In the genomic region with DNA sequence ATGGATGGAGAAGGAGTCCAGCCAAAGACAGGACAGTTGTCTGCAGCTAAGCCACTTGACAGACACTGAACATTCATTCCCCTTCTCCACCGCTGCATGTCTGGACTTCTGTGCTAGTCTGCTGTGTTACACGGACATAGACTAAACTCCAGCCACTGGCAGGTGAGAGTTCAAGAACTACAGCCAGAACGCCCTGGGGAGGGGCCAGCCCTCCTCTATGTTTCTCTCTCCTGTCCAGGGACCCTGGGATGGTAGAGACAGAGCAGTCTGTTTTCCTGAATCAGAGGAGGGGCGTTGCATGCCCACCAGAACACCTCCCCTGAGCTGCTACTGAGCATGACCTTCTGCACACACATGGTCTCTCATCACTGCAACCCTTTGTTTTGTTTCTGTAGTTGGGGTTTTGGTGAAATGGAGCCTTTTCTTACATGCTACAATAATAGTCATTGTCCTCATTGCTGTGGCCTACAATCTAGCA, we compare ENCODE assay signal across 10 mouse cellular contexts. TPM values are rescaled to one million over a fixed set of nuclear protein-coding genes. Genes with fewer than 3 reads are reported as not detected.
DNase-seq lines count a peak whose midpoint lies in the region; ATAC-seq and TF ChIP-seq lines count a peak whose summit lies in the region.
"Had no signal": no experiment of that assay in that cellular context is flagged by ENCODE, and none has a peak within 500 bp of the region (broad histone marks: within the 10 kb centered on the region; RNA-seq: fewer than 3 reads in every experiment).

No protein-coding gene starts in this region.

- no peak overlapping the region for H3K9ac ChIP-seq in liver, embryonic 13.5 days
- H3K9ac ChIP-seq in liver, embryonic 11.5 days (ENCODE audit: low read depth, low read length), result no peak overlapping the region
- H3K9ac ChIP-seq in intestine, embryonic 15.5 days, result no peak overlapping the region
- H3K9ac ChIP-seq: heart, embryonic 15.5 days had no signal

- WGBS in liver, embryonic 13.5 days (ENCODE audit: insufficient replicate concordance), result 42% methylated on average over 4 of the region's 4 CpGs
- WGBS in liver, embryonic 11.5 days, result 55% methylated on average over 4 of the region's 4 CpGs
- WGBS in intestine, embryonic 15.5 days, result 22% methylated on average over 4 of the region's 4 CpGs
- 29% methylated on average over 4 of the region's 4 CpGs for WGBS in cerebellum, adult 2 months

- no peak for ATAC-seq in liver, embryonic 13.5 days (ENCODE audit: low read depth)
- ATAC-seq in liver, embryonic 11.5 days (replicated peaks; ENCODE audit: low FRiP score), result no peak
- ATAC-seq in intestine, embryonic 15.5 days, result peak; percentile 36

- H3K9me3 ChIP-seq in liver, embryonic 13.5 days (replicated peaks), result no peaks in the 10 kb centered on the region
- no peaks in the 10 kb centered on the region for H3K9me3 ChIP-seq in liver, embryonic 11.5 days (ENCODE audit: control insufficient read depth, low read length)
- no peaks in the 10 kb centered on the region for H3K9me3 ChIP-seq in intestine, embryonic 15.5 days
- H3K9me3 ChIP-seq: heart, embryonic 15.5 days had no signal

- H3K27ac ChIP-seq in gastrocnemius, adult 2 months, result 0 out of 2 replicates have a peak overlapping the region, but pooled peaks have one; percentile 24
- H3K27ac ChIP-seq in liver, embryonic 13.5 days, result no peak overlapping the region
- no peak overlapping the region for H3K27ac ChIP-seq in liver, embryonic 11.5 days (ENCODE audit: low read depth, low read length)
- H3K27ac ChIP-seq in intestine, embryonic 15.5 days, result peak overlapping the region; percentile 66; the same call in 1 of the 2 replicates
- no peak overlapping the region for H3K27ac ChIP-seq in cerebellum, adult 2 months (ENCODE audit: insufficient read depth, low read length)
- H3K27ac ChIP-seq: heart, embryonic 15.5 days had no signal

- H3K4me1 ChIP-seq in liver, embryonic 13.5 days (replicated peaks), result peaks cover 11% of the 10 kb centered on the region
- H3K4me1 ChIP-seq in liver, embryonic 11.5 days (replicated peaks; ENCODE audit: control insufficient read depth, insufficient read depth, low read length), result peaks cover 2% of the 10 kb centered on the region; the same call in 1 of the 2 replicates
- 0 out of 2 replicates have a peak, but pooled peaks cover 6% of the 10 kb centered on the region for H3K4me1 ChIP-seq in intestine, embryonic 15.5 days (replicated peaks)
- H3K4me1 ChIP-seq in cerebellum, adult 2 months (ENCODE audit: control insufficient read depth, insufficient read depth, low read length), result no peaks in the 10 kb centered on the region

- no peaks in the 10 kb centered on the region for H3K36me3 ChIP-seq in liver, embryonic 13.5 days
- no peaks in the 10 kb centered on the region for H3K36me3 ChIP-seq in liver, embryonic 11.5 days (ENCODE audit: control insufficient read depth, insufficient read depth, low read length)
- no peaks in the 10 kb centered on the region for H3K36me3 ChIP-seq in intestine, embryonic 15.5 days
- H3K36me3 ChIP-seq: heart, embryonic 15.5 days had no signal

- H3K27me3 ChIP-seq in liver, embryonic 13.5 days, result no peaks in the 10 kb centered on the region
- no peaks in the 10 kb centered on the region for H3K27me3 ChIP-seq in liver, embryonic 11.5 days (replicated peaks; ENCODE audit: control insufficient read depth, insufficient read depth, low read length)
- H3K27me3 ChIP-seq in intestine, embryonic 15.5 days (replicated peaks), result no peaks in the 10 kb centered on the region
- no peaks in the 10 kb centered on the region for H3K27me3 ChIP-seq in cerebellum, adult 2 months (ENCODE audit: control insufficient read depth, insufficient read depth, low read length)
- H3K27me3 ChIP-seq: heart, embryonic 15.5 days had no signal

- DNase-seq in gastrocnemius, adult 2 months, result no peak
- DNase-seq in gastrocnemius, postnatal 10 days, result no peak
- DNase-seq in liver, embryonic 13.5 days, result no peak
- no peak for DNase-seq in liver, embryonic 11.5 days (ENCODE audit: low spot score)
- DNase-seq in retina, embryonic 14.5 days (ENCODE audit: low spot score), result peak; percentile 18
- no peak for DNase-seq in cerebellum, adult 2 months
- DNase-seq in layer of hippocampus, postnatal 10 days (ENCODE audit: low spot score in 2 of 2), result no peak

- no peak for TF ChIP-seq POLR2A in cerebellum, adult 2 months (IDR thresholded peaks at IDR 0.05; ENCODE audit: borderline replicate concordance, insufficient read depth, low read length)

- H3K4me2 ChIP-seq in liver, embryonic 13.5 days, result 0 out of 2 replicates have a peak overlapping the region, but pooled peaks have one; percentile 0
- no peak overlapping the region for H3K4me2 ChIP-seq in liver, embryonic 11.5 days
- H3K4me2 ChIP-seq in intestine, embryonic 15.5 days (replicated peaks), result no peak overlapping the region; the same call in 1 of the 2 replicates
- H3K4me2 ChIP-seq: heart, embryonic 15.5 days had no signal

- intact Hi-C loops in gastrocnemius, adult 2 months (cut with DNase I), result no loop called here

- no peak for TF ChIP-seq CTCF in gastrocnemius, adult 2 months (IDR thresholded peaks at IDR 0.05)
- no peak for TF ChIP-seq CTCF in cerebellum, adult 2 months (IDR thresholded peaks at IDR 0.05; ENCODE audit: borderline replicate concordance, insufficient read depth, low read depth, low read length)

- no peak overlapping the region for H3K4me3 ChIP-seq in gastrocnemius, adult 2 months
- no peak overlapping the region for H3K4me3 ChIP-seq in liver, embryonic 13.5 days (replicated peaks)
- H3K4me3 ChIP-seq in liver, embryonic 11.5 days (ENCODE audit: low read depth, low read length), result no peak overlapping the region
- H3K4me3 ChIP-seq in intestine, embryonic 15.5 days (replicated peaks), result no peak overlapping the region
- H3K4me3 ChIP-seq in cerebellum, adult 2 months (replicated peaks; ENCODE audit: insufficient read depth, low read depth, low read length), result no peak overlapping the region
- H3K4me3 ChIP-seq: heart, embryonic 15.5 days; megakaryocyte, embryonic 14.5 days had no signal

RNA-seq across cellular contexts. Expression of gene Ano10, which starts 8.4 kb away (rescaled TPM):
- 10 to 100 TPM; 40.7 to 49.0 TPM for total RNA-seq in gastrocnemius, adult 2 months (2021)
- total RNA-seq in gastrocnemius, postnatal 10 days (2021), result 10 to 100 TPM; 47.5 to 48.6 TPM
- polyA plus RNA-seq in liver, embryonic 13.5 days (2015; fragmentation: Nextera tagmentation; extraction: Ambion mirVana), result 10.8 and 10.9 TPM in 2 replicates
- 15.4 and 16.9 TPM in 2 replicates for polyA plus RNA-seq in liver, embryonic 11.5 days (2014; fragmentation: Nextera tagmentation; extraction: Ambion mirVana)
- polyA plus RNA-seq in intestine, embryonic 15.5 days (2015; fragmentation: Nextera tagmentation; extraction: Ambion mirVana), result 33.1 and 36.5 TPM in 2 replicates
- polyA plus RNA-seq in cerebellum, adult 2 months (2012; rRNA removed), result 29.7 and 31.3 TPM in 2 replicates
- 10 to 100 TPM; 30.6 to 35.2 TPM for total RNA-seq in layer of hippocampus, postnatal 10 days (2021)

Comparison
In these comparisons a context has a peak if more than half of its experiments do, and no peak if none do; other contexts are left out.
1. H3K27ac ChIP-seq: peak in gastrocnemius, adult 2 months (single experiment) and intestine, embryonic 15.5 days (single experiment); none in liver, embryonic 13.5 days (single experiment), liver, embryonic 11.5 days (single experiment) and cerebellum, adult 2 months (single experiment).